Mouse (Mus musculus) small intestine, adult 2 months (tissue): Measurements from ENCODE around the gene Sipa1l3.

Experiments used
- CTCF ChIP-seq: fragments of 200-500 bp; IDR thresholded peaks from 2 replicates; pipeline ENCODE4 v1.5.1; 2012; ENCODE audit warnings: low read depth, mild to moderate bottlenecking, control low read depth, inconsistent platforms, low read length, moderate library complexity, mixed read lengths; ENCODE audit not compliant: insufficient replicate concordance, insufficient read length; ENCODE audit errors: extremely low read depth
- POLR2A ChIP-seq: fragments of 200-500 bp; IDR thresholded peaks from 2 replicates; pipeline ENCODE4 v1.6.1; 2012; ENCODE audit warnings: low read depth, mild to moderate bottlenecking, control low read depth, inconsistent platforms, low read length, moderate library complexity

DNA sequence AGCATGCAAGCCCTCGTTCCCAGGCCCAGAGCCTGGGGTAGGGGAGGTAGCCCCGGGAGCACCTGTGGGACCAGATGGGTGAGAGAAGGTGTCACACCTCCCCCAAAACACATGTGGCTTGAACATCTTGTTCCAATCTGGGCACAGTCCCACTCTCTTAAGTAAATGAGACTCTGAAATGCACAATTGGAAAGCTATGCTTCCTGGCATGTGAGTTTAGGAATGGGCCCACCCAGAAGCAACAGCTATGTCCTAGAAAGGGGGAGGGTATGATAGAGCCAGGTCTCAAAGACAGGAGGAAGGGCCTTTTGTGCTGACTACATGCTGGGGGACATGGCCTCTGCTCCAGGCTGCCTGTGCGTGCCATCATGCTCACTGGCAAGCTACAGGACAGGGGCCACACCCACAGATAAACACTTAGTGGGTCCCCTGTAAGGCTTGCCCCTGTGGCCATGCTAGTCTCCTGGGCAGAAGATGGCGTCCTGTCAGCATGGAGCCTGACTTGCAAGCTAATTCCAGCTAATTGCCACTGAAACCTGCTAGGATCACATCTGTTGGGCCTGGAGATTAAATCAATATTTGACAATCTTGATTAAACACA is 107.1 kb downstream of the Sipa1l3 start:
- no peak for TF ChIP-seq CTCF
- no peak for TF ChIP-seq POLR2A
